Mouse (Mus musculus): ENCODE measurements around the gene Uap1.
A peak's percentile ranks its signal among the peaks of the same experiment; 100 is the strongest.

Gene Uap1

DNA sequence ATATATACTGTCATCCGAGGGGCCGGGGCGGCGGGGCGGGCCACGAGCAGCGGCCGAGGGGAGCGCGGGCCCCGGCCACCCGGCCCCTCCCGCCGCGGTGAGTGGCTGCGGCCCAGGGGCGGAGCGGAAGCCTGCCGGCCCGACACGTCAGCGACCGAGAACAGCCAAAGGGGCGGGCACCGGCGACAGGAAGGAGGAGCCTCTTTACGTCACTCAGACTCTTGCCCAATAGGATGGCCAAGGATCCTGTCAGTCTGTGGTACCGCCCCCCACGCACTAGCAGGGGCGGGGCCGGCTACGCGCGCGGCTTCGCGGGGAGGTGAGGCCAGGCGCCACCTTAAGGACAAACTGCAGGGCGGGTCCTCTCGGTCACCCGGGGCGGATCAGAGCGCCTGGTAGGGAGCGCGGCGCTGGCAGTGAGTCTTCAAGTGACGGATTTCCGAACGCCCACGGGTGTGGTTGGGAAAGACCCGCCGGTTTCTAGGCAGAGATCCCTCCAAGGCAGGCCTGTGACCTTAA, at the start of gene Uap1:
Gene Uap1, minus strand, starts transcription at position 144 of the 519 bp plus-strand sequence.
- DNase-seq, result peak; percentile 99

DNA sequence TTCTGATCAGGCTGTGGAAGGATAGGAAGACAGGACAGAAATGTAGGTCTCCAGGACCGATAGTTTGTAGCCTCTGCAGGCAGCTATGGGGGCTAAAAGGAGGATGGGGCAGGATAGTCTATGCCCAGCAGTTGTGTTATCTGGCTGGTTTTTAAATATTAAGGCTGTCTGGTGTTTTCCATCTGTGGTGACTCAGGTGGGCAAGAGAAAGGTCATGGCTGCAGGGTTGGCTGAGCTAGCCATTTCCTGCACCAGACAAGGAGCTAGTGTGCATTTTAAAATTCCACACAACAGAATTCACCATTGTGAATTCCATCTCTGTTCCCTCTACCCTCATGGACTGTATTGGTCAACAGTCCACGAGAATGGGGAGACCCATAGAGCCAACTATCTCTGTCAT, 48.5 kb upstream of the Uap1 start:
- DNase-seq, result no peak

DNA sequence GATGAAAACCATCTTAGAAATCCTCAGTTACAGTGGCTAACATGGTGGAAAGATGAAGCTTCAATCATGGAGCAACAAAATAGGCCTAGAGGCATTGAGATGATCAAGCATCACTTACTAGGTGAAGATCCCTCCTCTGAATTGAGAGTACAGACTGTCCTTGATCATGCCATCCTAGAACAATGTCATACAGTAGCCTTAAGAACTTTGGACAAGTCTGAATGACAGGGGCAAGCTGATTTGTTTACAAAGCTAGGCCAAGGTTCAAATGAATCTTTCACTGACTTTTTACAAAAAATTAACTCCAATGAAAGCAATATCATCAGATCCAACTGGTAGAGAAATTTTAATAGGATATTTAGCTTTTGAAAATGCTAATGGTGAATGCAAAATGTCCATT, 45.6 kb upstream of the Uap1 start:
- no peak for DNase-seq

GRCm38 (mm10) chr1:170218091-170218884, 43.5 kb upstream of the Uap1 start:
- DNase-seq, result peak; percentile 11

DNA sequence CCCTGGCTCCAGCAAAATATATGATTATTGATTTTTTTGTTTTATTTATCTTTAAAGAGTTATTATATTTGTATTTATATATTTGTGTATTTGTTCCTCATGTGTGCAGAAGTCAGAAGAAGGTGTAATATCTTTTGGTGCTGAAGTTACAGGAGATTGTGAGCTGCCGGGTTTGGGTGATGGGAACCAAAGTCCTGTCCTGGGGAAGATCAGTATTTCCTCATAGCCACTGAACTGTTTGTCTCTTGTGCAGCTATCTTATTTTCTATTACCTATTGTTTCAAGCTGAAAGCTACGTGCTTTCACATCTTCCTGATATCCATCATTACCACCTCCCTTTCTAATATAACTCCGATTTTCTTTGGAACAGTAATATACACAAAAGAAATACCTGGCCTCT, 40.8 kb upstream of the Uap1 start:
- no peak for DNase-seq

DNA sequence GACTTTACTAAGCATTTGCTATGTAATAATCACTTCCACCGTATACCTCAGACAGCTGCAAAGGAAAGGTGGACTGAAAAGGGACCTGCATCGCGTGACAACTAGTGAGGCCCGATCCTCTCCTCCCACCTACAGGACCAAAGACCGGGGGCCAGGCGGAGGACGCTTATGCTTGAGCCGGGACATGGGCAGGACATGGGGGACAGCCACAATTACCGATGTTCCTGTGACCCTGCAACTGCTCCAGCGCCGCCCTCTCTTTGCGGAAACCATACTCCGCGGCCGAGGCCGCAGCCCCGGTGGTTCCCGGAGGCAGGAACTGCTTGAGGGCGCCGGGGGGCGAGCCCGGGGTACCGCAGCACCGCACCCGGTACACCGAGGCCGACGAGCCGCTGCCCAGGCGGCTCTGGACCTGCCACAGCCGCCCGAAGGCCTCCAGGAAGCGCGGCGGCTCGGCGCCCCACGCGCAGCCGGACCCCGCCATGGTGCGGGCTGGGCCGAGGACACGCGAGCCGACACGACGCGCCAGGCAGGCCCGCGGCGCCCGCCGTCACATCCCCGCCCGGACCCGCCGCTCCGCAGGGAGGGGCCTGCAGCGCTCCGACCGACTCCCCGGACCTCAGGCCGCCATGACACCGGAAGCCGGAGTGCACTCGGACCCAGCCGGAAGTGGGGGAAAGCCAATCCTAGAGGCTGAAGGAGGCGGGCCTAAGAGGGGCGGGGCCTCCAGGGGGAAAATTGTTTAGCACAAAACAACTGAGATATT, 40.2 kb upstream of the Uap1 start, which contains the start of gene Uhmk1:
Gene Uhmk1, minus strand, starts transcription at position 641 of the 766 bp plus-strand sequence.
- peak; percentile 88 for DNase-seq

DNA sequence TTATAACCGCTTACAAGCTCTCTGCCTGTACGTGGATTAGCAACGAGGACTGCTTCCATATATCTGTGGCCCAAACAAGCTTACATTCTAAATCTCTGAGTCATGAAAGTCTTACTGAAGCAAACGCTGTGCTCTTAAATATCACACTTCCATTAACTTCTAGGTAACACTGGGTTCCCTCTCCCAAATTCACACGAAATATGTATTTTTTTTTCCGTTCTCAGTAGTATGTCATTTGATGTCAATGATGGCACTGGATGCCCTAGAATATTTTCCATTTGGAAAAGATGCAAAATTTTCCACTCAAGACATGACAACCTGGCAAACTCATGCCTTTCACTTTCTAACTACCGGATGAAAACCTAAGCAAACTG, 39.6 kb upstream of the Uap1 start:
- no peak for DNase-seq

GRCm38 (mm10) chr1:170213181-170213879, 38.6 kb upstream of the Uap1 start:
- DNase-seq, result no peak

DNA sequence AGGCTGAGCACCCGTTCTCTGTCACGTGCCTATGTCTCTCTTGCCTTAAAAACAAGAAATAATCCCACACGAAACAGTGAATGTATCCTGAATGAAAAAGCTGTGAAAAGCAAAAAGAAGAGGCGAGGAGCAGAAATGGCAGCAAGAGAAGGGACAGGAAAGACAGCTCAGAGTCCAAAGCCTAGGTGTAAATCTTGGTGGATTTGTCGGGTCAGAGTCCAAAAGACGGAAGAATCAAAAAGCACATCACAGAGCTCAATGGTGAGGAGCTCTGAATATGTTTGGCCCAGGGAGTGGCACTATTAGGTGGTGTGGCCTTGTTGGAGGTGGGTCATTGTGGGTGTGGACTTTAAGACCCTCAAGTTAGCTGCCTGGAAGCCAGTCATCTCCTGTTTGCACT, 31.6 kb upstream of the Uap1 start:
- DNase-seq, result no peak

DNA sequence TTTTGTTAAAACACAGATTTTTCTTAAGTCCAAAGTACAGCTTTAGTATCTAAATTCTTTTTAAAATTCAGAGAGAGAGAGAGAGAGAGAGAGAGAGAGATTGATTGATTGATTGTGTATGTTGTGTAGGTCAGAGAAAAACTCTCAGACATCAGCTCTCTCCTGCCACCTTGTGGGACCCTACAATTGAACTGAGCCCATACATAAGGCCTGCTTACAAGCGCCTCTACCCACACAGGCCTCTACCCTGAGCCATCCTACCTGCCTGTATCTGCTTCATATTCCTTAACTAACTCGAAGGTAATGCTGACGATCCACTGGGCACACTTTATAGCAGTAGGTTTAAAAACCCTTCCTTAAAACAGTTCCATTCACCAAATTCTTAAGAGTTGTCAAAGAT, 25.6 kb upstream of the Uap1 start:
- no peak for DNase-seq

- DNase-seq, result no peak
Observed at GRCm38 (mm10) chr1:170196211-170196610, 21.5 kb upstream of the Uap1 start.

- DNase-seq, result no peak
Observed at GRCm38 (mm10) chr1:170191925-170192324, 17.2 kb upstream of the Uap1 start.

GRCm38 (mm10) chr1:170190225-170190624, 15.5 kb upstream of the Uap1 start:
- no peak for DNase-seq

GRCm38 (mm10) chr1:170188601-170189000, 13.8 kb upstream of the Uap1 start:
- no peak for DNase-seq

GRCm38 (mm10) chr1:170186531-170186930, 11.8 kb upstream of the Uap1 start:
- DNase-seq, result peak; percentile 49

DNA sequence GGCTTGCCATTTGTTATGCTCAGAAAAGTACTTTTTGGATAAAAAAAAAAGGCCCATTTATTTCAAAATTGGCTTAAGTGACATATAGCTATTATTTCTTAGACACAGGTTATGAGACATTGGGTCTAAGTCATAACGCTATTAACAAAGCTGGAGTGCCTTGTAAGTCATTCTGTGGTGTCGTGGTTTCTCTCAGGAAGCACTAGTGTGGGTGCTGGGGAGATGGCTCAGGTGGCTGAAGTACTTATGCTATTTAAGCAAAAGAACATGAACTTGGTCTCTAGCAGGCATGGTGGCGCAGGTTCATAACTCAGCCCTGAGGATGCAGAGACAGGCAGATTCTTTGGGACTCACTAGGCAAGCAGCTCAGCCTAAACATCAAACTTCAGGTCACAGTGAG, 10.4 kb upstream of the Uap1 start:
- DNase-seq, result no peak

- no peak for DNase-seq
Observed at GRCm38 (mm10) chr1:170182706-170183105, 7.9 kb upstream of the Uap1 start.

DNA sequence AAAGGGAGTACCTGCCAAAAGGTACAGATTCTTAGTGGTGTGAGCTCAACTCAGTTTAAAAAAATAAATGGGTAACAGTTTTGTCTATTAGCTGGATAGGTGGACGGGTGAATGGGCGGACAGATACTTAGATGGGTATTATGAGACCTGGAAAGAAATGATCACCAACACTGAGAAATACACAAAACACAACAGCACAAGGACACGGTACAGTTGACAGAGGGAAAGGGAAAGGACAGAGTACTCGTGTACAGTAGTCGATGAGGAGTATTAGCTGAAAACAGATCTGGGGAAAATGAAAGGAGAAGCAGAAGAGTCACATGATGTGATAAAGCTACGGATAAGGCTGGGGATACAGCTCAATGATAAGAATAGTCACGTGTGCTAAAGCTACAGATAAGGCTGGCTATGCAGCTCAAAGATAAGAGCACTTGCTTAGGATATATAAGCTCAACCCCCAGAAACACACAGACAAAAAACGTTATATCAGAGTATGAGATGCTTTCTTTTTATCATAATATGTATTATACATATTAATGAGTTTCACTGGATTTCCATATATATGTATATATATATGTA, 2.0 kb upstream of the Uap1 start:
- DNase-seq, result no peak

DNA sequence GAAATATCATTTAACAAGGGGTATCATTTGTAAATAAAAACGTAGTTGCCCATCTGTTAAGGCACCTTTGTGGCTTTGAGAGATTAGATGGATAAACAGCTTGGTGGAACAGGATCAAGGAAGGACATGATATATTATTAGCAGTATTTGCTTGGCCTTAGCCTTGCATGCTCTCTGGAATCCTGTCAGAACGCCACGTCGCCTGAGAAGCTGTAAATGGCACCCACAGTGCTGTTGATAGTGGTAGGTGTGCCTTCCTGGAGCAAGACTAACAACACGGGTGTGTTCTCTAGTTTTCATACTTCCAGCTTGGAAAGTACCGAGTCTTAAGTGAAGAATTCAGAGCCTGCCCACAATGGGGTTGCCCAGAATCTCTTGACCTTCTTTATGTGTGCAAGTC, 1.1 kb upstream of the Uap1 start:
- DNase-seq, result no peak

- no peak for DNase-seq
Observed at GRCm38 (mm10) chr1:170173991-170174813, 555 bp downstream of the Uap1 start.

DNA sequence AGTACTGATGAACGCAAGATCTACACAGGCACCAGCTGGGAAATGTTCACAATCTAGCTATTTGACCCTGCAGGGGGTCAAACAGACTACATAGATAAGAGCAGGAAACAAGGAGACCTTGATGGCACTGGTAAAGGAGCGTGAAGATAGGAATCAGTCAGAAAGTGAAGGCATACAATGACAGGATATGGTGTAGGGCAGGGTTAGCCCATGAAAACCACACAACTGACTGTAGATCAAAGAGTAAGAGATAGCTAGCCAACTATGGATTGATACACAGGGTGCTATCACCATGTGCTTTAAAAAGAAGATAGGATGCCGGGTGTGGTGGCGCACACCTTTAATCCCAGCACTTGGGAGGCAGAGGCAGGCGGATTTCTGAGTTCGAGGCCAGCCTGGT, 7.0 kb downstream of the Uap1 start:
- DNase-seq, result no peak

DNA sequence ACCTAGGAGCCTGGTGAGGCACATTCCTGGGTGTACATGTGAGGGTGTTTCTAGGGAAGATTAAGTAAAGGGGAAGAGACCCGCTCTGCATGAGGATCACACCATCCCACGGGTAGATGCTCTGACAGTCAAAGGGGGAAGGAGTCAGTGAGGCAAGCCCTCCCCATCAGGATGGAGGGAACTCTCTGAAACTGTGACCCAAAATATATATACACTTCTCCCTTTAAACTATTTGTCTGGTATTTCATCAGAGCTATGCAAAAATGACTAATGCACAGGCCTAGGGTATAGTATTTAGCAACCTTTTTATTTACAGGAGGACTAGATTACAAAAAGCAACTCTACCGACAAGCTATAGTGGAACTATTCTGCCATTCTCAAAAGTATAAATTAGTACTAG, 9.8 kb downstream of the Uap1 start:
- no peak for DNase-seq
